Mouse (Mus musculus): ENCODE results near the gene Tmem8b. TPM values are rescaled to one million over a fixed set of nuclear protein-coding genes. Genes with fewer than 3 reads are reported as not detected.

Tmem8b gene
- polyA plus RNA-seq, 1 experiment: 1.8 TPM

- H3K27ac ChIP-seq (ENCODE audit: control insufficient read depth, insufficient read depth, low read depth, low read length, poor library complexity): no peak overlapping the region
- WGBS: 23% methylated on average over 5 of the region's 5 CpGs
- H3K4me1 ChIP-seq (ENCODE audit: control insufficient read depth, insufficient read depth, low read length): peaks cover 2% of the 10 kb centered on the region; the same call in 1 of the 2 replicates
- TF ChIP-seq CTCF (IDR thresholded peaks at IDR 0.05; ENCODE audit: control insufficient read depth, insufficient read depth, low read length) (no peak), POLR2A (IDR thresholded peaks at IDR 0.05; ENCODE audit: borderline replicate concordance, control insufficient read depth, low read depth, low read length) (no peak)
- H3K4me3 ChIP-seq (replicated peaks; ENCODE audit: control insufficient read depth, low read depth, low read length): no peak overlapping the region
Measured at GRCm38 (mm10) chr4:43693806-43694241, 25.1 kb downstream of the Tmem8b start.

GRCm38 (mm10) chr4:43694439-43695248 is 25.9 kb downstream of the Tmem8b start:
- H3K27ac ChIP-seq (ENCODE audit: control insufficient read depth, insufficient read depth, low read depth, low read length, poor library complexity): no peak overlapping the region
- no peak overlapping the region for H3K4me3 ChIP-seq (replicated peaks; ENCODE audit: control insufficient read depth, low read depth, low read length)
- WGBS: 55% methylated on average over 1 of the region's 1 CpGs
- H3K4me1 ChIP-seq (ENCODE audit: control insufficient read depth, insufficient read depth, low read length): peaks cover 2% of the 10 kb centered on the region; the same call in 1 of the 2 replicates
- TF ChIP-seq CTCF (IDR thresholded peaks at IDR 0.05; ENCODE audit: control insufficient read depth, insufficient read depth, low read length) (no peak), POLR2A (IDR thresholded peaks at IDR 0.05; ENCODE audit: borderline replicate concordance, control insufficient read depth, low read depth, low read length) (no peak)

GRCm38 (mm10) chr4:43695249-43695671 is 26.5 kb downstream of the Tmem8b start:
- H3K4me3 ChIP-seq (replicated peaks; ENCODE audit: control insufficient read depth, low read depth, low read length): no peak overlapping the region
- WGBS: 29% methylated on average over 9 of the region's 9 CpGs
- TF ChIP-seq POLR2A (IDR thresholded peaks at IDR 0.05; ENCODE audit: borderline replicate concordance, control insufficient read depth, low read depth, low read length) (no peak), CTCF (IDR thresholded peaks at IDR 0.05; ENCODE audit: control insufficient read depth, insufficient read depth, low read length) (no peak)
- H3K27ac ChIP-seq (ENCODE audit: control insufficient read depth, insufficient read depth, low read depth, low read length, poor library complexity): no peak overlapping the region
- peaks cover 2% of the 10 kb centered on the region; the same call in 1 of the 2 replicates for H3K4me1 ChIP-seq (ENCODE audit: control insufficient read depth, insufficient read depth, low read length)

- H3K27ac ChIP-seq (ENCODE audit: control insufficient read depth, insufficient read depth, low read depth, low read length, poor library complexity): no peak overlapping the region
- no peak overlapping the region for H3K4me3 ChIP-seq (replicated peaks; ENCODE audit: control insufficient read depth, low read depth, low read length)
- peaks cover 2% of the 10 kb centered on the region; the same call in 1 of the 2 replicates for H3K4me1 ChIP-seq (ENCODE audit: control insufficient read depth, insufficient read depth, low read length)
- WGBS: 80% methylated on average over 13 of the region's 13 CpGs
- no peak for TF ChIP-seq CTCF (IDR thresholded peaks at IDR 0.05; ENCODE audit: control insufficient read depth, insufficient read depth, low read length)
- TF ChIP-seq POLR2A (IDR thresholded peaks at IDR 0.05; ENCODE audit: borderline replicate concordance, control insufficient read depth, low read depth, low read length): no peak
Measured at GRCm38 (mm10) chr4:43696561-43696960, 27.8 kb downstream of the Tmem8b start.

GRCm38 (mm10) chr4:43700707-43701106 is 31.9 kb downstream of the Tmem8b start, which contains the start of gene Olfr70:
Gene Olfr70 (minus strand): TSS chr4:43700807.
- Histone ChIP-seq H3K27ac (ENCODE audit: control insufficient read depth, insufficient read depth, low read depth, low read length, poor library complexity) (no peak within 1 kb of the TSS), H3K4me1 (ENCODE audit: control insufficient read depth, insufficient read depth, low read length) (no peaks in the 10 kb centered on the region), H3K4me3 (replicated peaks; ENCODE audit: control insufficient read depth, low read depth, low read length) (no peak within 1 kb of the TSS)
- TF ChIP-seq POLR2A (IDR thresholded peaks at IDR 0.05; ENCODE audit: borderline replicate concordance, control insufficient read depth, low read depth, low read length) (no peak), CTCF (IDR thresholded peaks at IDR 0.05; ENCODE audit: control insufficient read depth, insufficient read depth, low read length) (no peak)
- WGBS: 89% methylated on average over 6 of the region's 6 CpGs

GRCm38 (mm10) chr4:43703439-43703838 is 34.7 kb downstream of the Tmem8b start:
- TF ChIP-seq CTCF (IDR thresholded peaks at IDR 0.05; ENCODE audit: control insufficient read depth, insufficient read depth, low read length): peak; percentile 48
- TF ChIP-seq POLR2A (IDR thresholded peaks at IDR 0.05; ENCODE audit: borderline replicate concordance, control insufficient read depth, low read depth, low read length): no peak
- Histone ChIP-seq H3K27ac (ENCODE audit: control insufficient read depth, insufficient read depth, low read depth, low read length, poor library complexity) (no peak overlapping the region), H3K4me3 (replicated peaks; ENCODE audit: control insufficient read depth, low read depth, low read length) (no peak overlapping the region), H3K4me1 (ENCODE audit: control insufficient read depth, insufficient read depth, low read length) (no peaks in the 10 kb centered on the region)
- WGBS: 84% methylated on average over 6 of the region's 6 CpGs

GRCm38 (mm10) chr4:43703851-43704250 is 35.1 kb downstream of the Tmem8b start:
- Histone ChIP-seq H3K27ac (ENCODE audit: control insufficient read depth, insufficient read depth, low read depth, low read length, poor library complexity) (no peak overlapping the region), H3K4me3 (replicated peaks; ENCODE audit: control insufficient read depth, low read depth, low read length) (no peak overlapping the region), H3K4me1 (ENCODE audit: control insufficient read depth, insufficient read depth, low read length) (no peaks in the 10 kb centered on the region)
- TF ChIP-seq POLR2A (IDR thresholded peaks at IDR 0.05; ENCODE audit: borderline replicate concordance, control insufficient read depth, low read depth, low read length) (no peak), CTCF (IDR thresholded peaks at IDR 0.05; ENCODE audit: control insufficient read depth, insufficient read depth, low read length) (no peak)
- 83% methylated on average over 8 of the region's 8 CpGs for WGBS

- Histone ChIP-seq H3K4me3 (replicated peaks; ENCODE audit: control insufficient read depth, low read depth, low read length) (no peak overlapping the region), H3K4me1 (ENCODE audit: control insufficient read depth, insufficient read depth, low read length) (no peaks in the 10 kb centered on the region; the same call in 1 of the 2 replicates), H3K27ac (ENCODE audit: control insufficient read depth, insufficient read depth, low read depth, low read length, poor library complexity) (no peak overlapping the region)
- TF ChIP-seq POLR2A (IDR thresholded peaks at IDR 0.05; ENCODE audit: borderline replicate concordance, control insufficient read depth, low read depth, low read length) (no peak), CTCF (IDR thresholded peaks at IDR 0.05; ENCODE audit: control insufficient read depth, insufficient read depth, low read length) (no peak)
- 79% methylated on average over 13 of the region's 13 CpGs for WGBS
Measured at GRCm38 (mm10) chr4:43705991-43706390, 37.2 kb downstream of the Tmem8b start.
